Mouse (Mus musculus) C2C12 (cell line): ENCODE results near the gene Tmeff2. TPM values are rescaled to one million over a fixed set of nuclear protein-coding genes. Genes with fewer than 3 reads are reported as not detected.

Experiments
- H3K27me3 ChIP-seq: one replicate; pipeline ENCODE4 v1.6.1; 2011; ENCODE audit not compliant: control insufficient read depth, insufficient read depth, insufficient read length
- H3K36me3 ChIP-seq: one replicate; pipeline ENCODE4 v1.6.1; 2011; ENCODE audit not compliant: control insufficient read depth, insufficient read depth
- H3K4me3 ChIP-seq: one replicate; pipeline ENCODE4 v1.5.1; 2011; ENCODE audit warnings: mild to moderate bottlenecking, control low read depth; ENCODE audit not compliant: poor library complexity, insufficient read depth, severe bottlenecking
- H3K79me2 ChIP-seq: one replicate; pipeline ENCODE4 v1.6.1; 2011; ENCODE audit not compliant: control insufficient read depth, insufficient read depth
- H3K79me3 ChIP-seq: one replicate; pipeline ENCODE4 v1.6.1; 2011; ENCODE audit warnings: low read depth, control low read depth
- H3ac ChIP-seq: one replicate; pipeline ENCODE3; 2011; ENCODE audit warnings: low read depth; ENCODE audit not compliant: control insufficient read depth, insufficient read length
- CEBPB ChIP-seq: IDR thresholded peaks from one replicate; pipeline ENCODE4 v1.6.1; 2011; ENCODE audit warnings: low read depth, mild to moderate bottlenecking, control low read depth, moderate library complexity
- CTCF ChIP-seq: IDR thresholded peaks from one replicate; pipeline ENCODE4 v1.5.1; 2011; ENCODE audit not compliant: control insufficient read depth, insufficient read depth, insufficient read length
- FOSL1 ChIP-seq: IDR thresholded peaks from one replicate; pipeline ENCODE4 v1.8.0; 2011; ENCODE audit warnings: mild to moderate bottlenecking, low read length; ENCODE audit not compliant: poor library complexity, insufficient read depth, severe bottlenecking
- MAX ChIP-seq: IDR thresholded peaks from one replicate; pipeline ENCODE4 v1.6.1; 2011; ENCODE audit warnings: mild to moderate bottlenecking, control low read depth
- MYOD1 ChIP-seq: IDR thresholded peaks from one replicate; pipeline ENCODE4 v1.6.1; 2011; ENCODE audit warnings: low read depth; ENCODE audit not compliant: control insufficient read depth, insufficient read length
- MYOG ChIP-seq: IDR thresholded peaks from one replicate; pipeline ENCODE4 v1.6.1; 2011; ENCODE audit not compliant: control insufficient read depth, insufficient read length; ENCODE audit errors: extremely low read depth
- USF1 ChIP-seq: IDR thresholded peaks from one replicate; pipeline ENCODE4 v1.6.1; 2011; ENCODE audit warnings: low read depth, mild to moderate bottlenecking, control low read depth, moderate library complexity
- polyA plus RNA-seq: library from polyadenylated mRNA; unstranded; fragments of >200 nt; fragmentation: generic; extraction: Trizol; gene quantifications from one replicate; pipeline ENCODE4 v1.2.1, GENCODE M21; 2012; ENCODE audit warnings: missing spikeins

Tmeff2 gene
- polyA plus RNA-seq, 1 experiment: 2.4 TPM

- Histone ChIP-seq H3K27me3 (no peaks in the 10 kb centered on the region), H3K36me3 (no peaks in the 10 kb centered on the region), H3K4me3 (no peak overlapping the region), H3K79me2 (no peaks in the 10 kb centered on the region), H3ac (no peak overlapping the region), H3K79me3 (no peaks in the 10 kb centered on the region)
- TF ChIP-seq MYOD1 (no peak), MAX (no peak), CTCF (no peak), CEBPB (no peak), USF1 (no peak), FOSL1 (no peak), MYOG (no peak)
These were observed 90.2 kb downstream of the Tmeff2 start for GRCm38 (mm10) chr1:50990661-50991060.

- H3ac ChIP-seq: no peak overlapping the region
- no peaks in the 10 kb centered on the region for H3K79me3 ChIP-seq
- H3K36me3 ChIP-seq: no peaks in the 10 kb centered on the region
- H3K79me2 ChIP-seq: no peaks in the 10 kb centered on the region
- H3K27me3 ChIP-seq: no peaks in the 10 kb centered on the region
- H3K4me3 ChIP-seq: no peak overlapping the region
- TF ChIP-seq USF1 (no peak), FOSL1 (no peak), CEBPB (no peak), MYOG (no peak), MYOD1 (no peak), CTCF (no peak), MAX (no peak)
These were observed 94.1 kb downstream of the Tmeff2 start for GRCm38 (mm10) chr1:50994505-50994904.

GRCm38 (mm10) chr1:50999793-51000192 is 99.3 kb downstream of the Tmeff2 start:
- no peaks in the 10 kb centered on the region for H3K27me3 ChIP-seq
- no peak for TF ChIP-seq CEBPB
- no peak for TF ChIP-seq MAX
- TF ChIP-seq USF1: no peak
- TF ChIP-seq CTCF: no peak
- TF ChIP-seq FOSL1: no peak
- no peak for TF ChIP-seq MYOG
- no peak for TF ChIP-seq MYOD1
- H3K79me2 ChIP-seq: no peaks in the 10 kb centered on the region
- H3ac ChIP-seq: no peak overlapping the region
- no peaks in the 10 kb centered on the region for H3K36me3 ChIP-seq
- H3K4me3 ChIP-seq: no peak overlapping the region
- H3K79me3 ChIP-seq: no peaks in the 10 kb centered on the region

- no peak overlapping the region for H3K4me3 ChIP-seq
- no peaks in the 10 kb centered on the region for H3K27me3 ChIP-seq
- no peak overlapping the region for H3ac ChIP-seq
- TF ChIP-seq FOSL1 (no peak), MYOD1 (no peak), MYOG (no peak), CEBPB (no peak), CTCF (no peak), MAX (no peak), USF1 (no peak)
- no peaks in the 10 kb centered on the region for H3K79me2 ChIP-seq
- H3K79me3 ChIP-seq: no peaks in the 10 kb centered on the region
- no peaks in the 10 kb centered on the region for H3K36me3 ChIP-seq
These were observed 107.9 kb downstream of the Tmeff2 start for GRCm38 (mm10) chr1:51008344-51008743.

- no peak overlapping the region for H3ac ChIP-seq
- H3K4me3 ChIP-seq: no peak overlapping the region
- TF ChIP-seq CEBPB: no peak
- no peak for TF ChIP-seq MYOD1
- no peak for TF ChIP-seq CTCF
- no peak for TF ChIP-seq FOSL1
- no peaks in the 10 kb centered on the region for H3K27me3 ChIP-seq
- H3K79me2 ChIP-seq: no peaks in the 10 kb centered on the region
- H3K36me3 ChIP-seq: no peaks in the 10 kb centered on the region
- no peaks in the 10 kb centered on the region for H3K79me3 ChIP-seq
These were observed 139.8 kb downstream of the Tmeff2 start for GRCm38 (mm10) chr1:51040249-51040648.

GRCm38 (mm10) chr1:51044810-51045209 is 144.4 kb downstream of the Tmeff2 start:
- Histone ChIP-seq H3K36me3 (no peaks in the 10 kb centered on the region), H3K4me3 (no peak overlapping the region), H3K79me2 (no peaks in the 10 kb centered on the region), H3K27me3 (no peaks in the 10 kb centered on the region), H3K79me3 (no peaks in the 10 kb centered on the region), H3ac (no peak overlapping the region)
- TF ChIP-seq USF1 (no peak), MAX (no peak), MYOD1 (no peak), CEBPB (no peak), CTCF (no peak), MYOG (no peak), FOSL1 (no peak)
